Mouse (Mus musculus): ENCODE results near the gene Asb14.

DNA sequence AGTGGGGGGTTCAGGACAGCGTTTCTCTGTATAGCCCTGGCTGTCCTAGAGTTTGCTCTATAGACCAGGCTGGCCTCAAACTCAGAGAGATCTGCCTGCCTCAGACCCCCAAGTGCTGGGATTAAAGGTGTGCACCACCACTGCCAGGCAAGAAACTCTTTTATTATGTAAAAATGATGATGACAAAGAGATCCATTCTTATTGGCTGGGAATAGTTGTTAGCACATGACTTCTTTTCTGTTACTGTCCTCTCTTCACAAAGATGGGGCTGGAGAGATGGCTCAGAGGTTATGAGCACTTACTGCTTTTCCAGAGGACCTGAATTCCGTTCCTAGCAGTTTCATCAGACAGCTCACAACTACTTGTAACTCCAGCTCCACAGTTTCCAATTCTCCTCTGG, 14.4 kb upstream of the Asb14 start:
- TF ChIP-seq GATA1 (IDR thresholded peaks at IDR 0.05; ENCODE audit: borderline replicate concordance, low read length) = no peak
- TF ChIP-seq FLI1 (IDR thresholded peaks at IDR 0.05; ENCODE audit: low read length) = no peak
